Mouse (Mus musculus) liver, embryonic 14.5 days (tissue): ENCODE results near the gene Tcstv3. TPM values are rescaled to one million over a fixed set of nuclear protein-coding genes. Genes with fewer than 3 reads are reported as not detected.

Experiments used
- ATAC-seq: fragments of 200-750 bp; cut with Nextera tagmentation; 2 replicates; pipeline ENCODE4 v1.8.0; 2017; ENCODE audit warnings: moderate number of reproducible peaks, mild to moderate bottlenecking, moderate library complexity; ENCODE audit not compliant: insufficient read depth
- DNase-seq, 3 experiments: peaks; one replicate each; pipeline ENCODE4 v3.0.0-alpha.2; 2012 to 2013; ENCODE audit warnings: low read depth in 3 of 3, low spot score in 3 of 3
- H3K27ac ChIP-seq: fragments of 300-500 bp; sonication (generic); 2 replicates; pipeline ENCODE4 v1.5.1; 2014; ENCODE audit warnings: moderate library complexity, mild to moderate bottlenecking, control low read depth, inconsistent platforms
- H3K27me3 ChIP-seq: fragments of 300-500 bp; sonication (generic); 2 replicates; pipeline ENCODE4 v1.6.1; 2014; ENCODE audit warnings: mild to moderate bottlenecking, low read length, moderate library complexity; ENCODE audit not compliant: control insufficient read depth, insufficient read depth
- H3K36me3 ChIP-seq: fragments of 300-500 bp; sonication (generic); replicated peaks from 2 replicates; pipeline ENCODE4 v1.6.1; 2014; ENCODE audit warnings: low read depth; ENCODE audit not compliant: control insufficient read depth, insufficient read depth
- H3K4me1 ChIP-seq, 2 experiments: fragments of 200-500 bp in 1 of 2; fragments of 300-500 bp in 1 of 2; sonication (generic) in 1 of 2; replicated peaks; 2 replicates each; pipeline ENCODE4 v1.6.1; 2012 to 2014; ENCODE audit warnings: antibody characterized with exemption in 1 of 2, inconsistent platforms in 1 of 2, low read length in 1 of 2; ENCODE audit not compliant: control insufficient read depth in 2 of 2, insufficient read depth in 2 of 2
- H3K4me2 ChIP-seq: fragments of 300-500 bp; sonication (generic); 2 replicates; pipeline ENCODE4 v1.6.1; 2014; ENCODE audit warnings: low read depth, mild to moderate bottlenecking, control low read depth, moderate library complexity
- H3K4me3 ChIP-seq, 2 experiments: fragments of 200-500 bp in 1 of 2; fragments of 300-500 bp in 1 of 2; sonication (generic) in 1 of 2; 2 replicates each; pipeline ENCODE4 v1.5.1; 2012 to 2014; ENCODE audit warnings: low read depth in 2 of 2, low read length in 2 of 2, mild to moderate bottlenecking in 2 of 2, control low read depth in 1 of 2, inconsistent platforms in 1 of 2, moderate library complexity in 1 of 2; ENCODE audit not compliant: insufficient read depth in 1 of 2
- H3K9ac ChIP-seq: fragments of 300-500 bp; sonication (generic); replicated peaks from 2 replicates; pipeline ENCODE4 v1.6.1; 2014; ENCODE audit warnings: mild to moderate bottlenecking, control low read depth, moderate library complexity
- H3K9me3 ChIP-seq: fragments of 300-500 bp; sonication (generic); 2 replicates; pipeline ENCODE4 v1.6.1; 2016; ENCODE audit warnings: low read length, mixed read lengths; ENCODE audit not compliant: control insufficient read depth
- CTCF ChIP-seq: IDR thresholded peaks from 2 replicates; pipeline ENCODE4 v1.5.1; 2016; ENCODE audit warnings: antibody characterized with exemption, low read depth, control low read depth
- EP300 ChIP-seq: IDR thresholded peaks from 2 replicates; pipeline ENCODE4 v1.6.1; 2016; ENCODE audit warnings: antibody characterized with exemption, low read depth
- WGBS: fragments of 180-500 bp; shearing (Covaris S2); extraction: QIAGEN DNeasy Blood & Tissue Kit; methylation state at CpG from one replicate; pipeline ENCODE4 v1.1.7; 2014; ENCODE audit not compliant: insufficient replicate concordance; 5-methylcytosine and 5-hydroxymethylcytosine counted together
- polyA plus RNA-seq, 2 experiments: library from polyadenylated mRNA; depleted of rRNA in 1 of 2; stranded (reverse) in 1 of 2; unstranded in 1 of 2; fragments of >200 nt; fragmentation: Nextera tagmentation in 1 of 2; extraction: Ambion mirVana in 1 of 2; gene quantifications; 2 replicates each; pipeline versions ENCODE4 v1.2.1 to v1.2.3; 2012 to 2014

Gene Tcstv3
- polyA plus RNA-seq, 2 experiments = not detected

GRCm38 (mm10) chr13:120300853-120301252 is 15.8 kb upstream of the Tcstv3 start:
- ATAC-seq (no peak), DNase-seq (no peak)
- Histone ChIP-seq H3K36me3 (no peaks in the 10 kb centered on the region), H3K27ac (no peak overlapping the region), H3K27me3 (no peaks in the 10 kb centered on the region), H3K4me1 (no peaks in the 10 kb centered on the region), H3K9me3 (no peaks in the 10 kb centered on the region), H3K9ac (no peak overlapping the region), H3K4me3 (no peak overlapping the region), H3K4me2 (no peak overlapping the region)
- TF ChIP-seq CTCF (no peak), EP300 (no peak)
- 47% methylated on average over 4 of the region's 4 CpGs for WGBS

GRCm38 (mm10) chr13:120310749-120311148 is 5.9 kb upstream of the Tcstv3 start:
- no peak overlapping the region for H3K4me3 ChIP-seq
- H3K36me3 ChIP-seq = no peaks in the 10 kb centered on the region
- no peak overlapping the region for H3K27ac ChIP-seq
- no peaks in the 10 kb centered on the region for H3K27me3 ChIP-seq
- WGBS = 50% methylated on average over 4 of the region's 4 CpGs
- no peak for DNase-seq
- H3K4me2 ChIP-seq = no peak overlapping the region
- no peak overlapping the region for H3K9ac ChIP-seq
- no peaks in the 10 kb centered on the region for H3K4me1 ChIP-seq
- no peak for ATAC-seq
- H3K9me3 ChIP-seq = no peaks in the 10 kb centered on the region
- no peak for TF ChIP-seq EP300
- TF ChIP-seq CTCF = no peak

- Histone ChIP-seq H3K27ac (no peak overlapping the region), H3K27me3 (no peaks in the 10 kb centered on the region), H3K9ac (no peak overlapping the region), H3K9me3 (no peaks in the 10 kb centered on the region), H3K4me3 (no peak overlapping the region), H3K4me2 (no peak overlapping the region), H3K36me3 (no peaks in the 10 kb centered on the region), H3K4me1 (no peaks in the 10 kb centered on the region)
- 31% methylated on average over 14 of the region's 14 CpGs for WGBS
- no peak for TF ChIP-seq EP300
- peak; percentile 44 for TF ChIP-seq CTCF
- ATAC-seq = no peak
- DNase-seq = no peak
These were observed 3.1 kb upstream of the Tcstv3 start for GRCm38 (mm10) chr13:120313584-120313983.

DNA sequence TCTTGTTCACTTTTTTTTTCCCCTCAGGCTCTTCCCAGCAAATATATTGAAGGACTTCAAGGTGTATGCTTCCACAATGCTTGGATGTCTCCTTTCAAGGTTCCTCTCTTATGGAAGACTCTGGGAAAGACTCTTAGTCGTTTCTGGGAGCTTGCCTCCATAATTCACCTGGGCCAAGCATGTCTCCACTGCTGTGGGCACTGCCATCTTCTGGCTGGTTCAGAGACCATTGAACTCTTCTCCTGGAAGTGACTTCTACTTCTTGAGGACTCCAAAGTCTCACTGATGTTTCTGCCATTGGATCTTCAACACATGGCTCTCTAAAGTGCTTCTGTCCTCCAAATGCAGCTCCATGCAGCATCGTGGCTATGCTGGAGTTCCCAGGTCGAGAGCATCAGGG is 3.5 kb downstream of the Tcstv3 start:
- no peaks in the 10 kb centered on the region for H3K27me3 ChIP-seq
- no peak overlapping the region for H3K4me2 ChIP-seq

GRCm38 (mm10) chr13:120320721-120321120 is 4.0 kb downstream of the Tcstv3 start:
- Histone ChIP-seq H3K4me1 (no peaks in the 10 kb centered on the region), H3K4me2 (no peak overlapping the region), H3K4me3 (no peak overlapping the region), H3K36me3 (no peaks in the 10 kb centered on the region), H3K27ac (no peak overlapping the region), H3K9me3 (no peaks in the 10 kb centered on the region), H3K27me3 (no peaks in the 10 kb centered on the region), H3K9ac (no peak overlapping the region)
- ATAC-seq (no peak), DNase-seq (no peak)
- no peak for TF ChIP-seq CTCF
- 86% methylated on average over 1 of the region's 1 CpGs for WGBS

More for the DNA sequence above, 3.5 kb downstream of the Tcstv3 start:
- H3K9me3 ChIP-seq = no peaks in the 10 kb centered on the region
- ATAC-seq (no peak), DNase-seq (no peak)
- no peak overlapping the region for H3K27ac ChIP-seq
- H3K4me1 ChIP-seq = no peaks in the 10 kb centered on the region
- no peak overlapping the region for H3K9ac ChIP-seq
- no peak for TF ChIP-seq CTCF
- TF ChIP-seq EP300 = no peak
- no peaks in the 10 kb centered on the region for H3K36me3 ChIP-seq
- no peak overlapping the region for H3K4me3 ChIP-seq
- WGBS = 48% methylated on average over 3 of the region's 3 CpGs

Other genes starting within 250 kb of the Tcstv3 start
- not detected in 2 replicates for gene Gm20767, start 176.6 kb upstream of the Tcstv3 start, polyA plus RNA-seq (2012; rRNA removed)
- not detected in 2 replicates for gene Gm20767, start 176.6 kb upstream of the Tcstv3 start, polyA plus RNA-seq (2014; fragmentation: Nextera tagmentation; extraction: Ambion mirVana)
- not detected in 2 replicates for gene Gm21818, start 144.4 kb upstream of the Tcstv3 start, polyA plus RNA-seq (2012; rRNA removed)
- gene Gm21818, start 144.4 kb upstream of the Tcstv3 start, polyA plus RNA-seq (2014; fragmentation: Nextera tagmentation; extraction: Ambion mirVana) = not detected in 2 replicates
- not detected in 2 replicates for gene Gm21762, start 100.9 kb upstream of the Tcstv3 start, polyA plus RNA-seq (2012; rRNA removed)
- gene Gm21762, start 100.9 kb upstream of the Tcstv3 start, polyA plus RNA-seq (2014; fragmentation: Nextera tagmentation; extraction: Ambion mirVana) = not detected in 2 replicates
- not detected in 2 replicates for gene Gm21731, start 77.8 kb upstream of the Tcstv3 start, polyA plus RNA-seq (2012; rRNA removed)
- gene Gm21731, start 77.8 kb upstream of the Tcstv3 start, polyA plus RNA-seq (2014; fragmentation: Nextera tagmentation; extraction: Ambion mirVana) = not detected in 2 replicates
- gene AF067061, start 53.8 kb upstream of the Tcstv3 start, polyA plus RNA-seq (2012; rRNA removed) = not detected in 2 replicates
- not detected in 2 replicates for gene AF067061, start 53.8 kb upstream of the Tcstv3 start, polyA plus RNA-seq (2014; fragmentation: Nextera tagmentation; extraction: Ambion mirVana)
- 0.17 and 0.36 TPM in 2 replicates for gene BC147527, start 16.5 kb upstream of the Tcstv3 start, polyA plus RNA-seq (2012; rRNA removed)
- gene BC147527, start 16.5 kb upstream of the Tcstv3 start, polyA plus RNA-seq (2014; fragmentation: Nextera tagmentation; extraction: Ambion mirVana) = 0.29 and 0.44 TPM in 2 replicates